Comparison of ENCODE assay signal across 9 mouse cellular contexts in the genomic region with DNA sequence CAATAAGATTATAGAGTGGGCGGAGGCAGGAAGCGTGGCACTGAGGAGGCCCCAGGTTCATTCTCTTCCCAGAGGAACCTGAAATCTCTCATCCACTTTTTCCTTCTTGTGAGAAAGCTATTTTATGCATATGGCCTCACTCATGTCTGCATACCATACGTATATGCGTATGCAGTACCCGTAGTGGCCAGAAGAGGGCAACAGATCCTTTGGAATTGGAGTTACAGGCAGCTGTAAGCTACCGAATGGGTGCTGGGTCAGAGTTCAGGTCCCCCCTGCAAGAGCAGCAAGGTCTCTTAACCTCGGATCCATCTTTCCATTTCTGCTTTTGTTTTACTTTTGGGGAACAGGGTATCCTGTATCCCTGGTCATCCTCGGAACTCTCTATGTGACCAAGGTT. TPM values are rescaled to one million over a fixed set of nuclear protein-coding genes. Genes with fewer than 3 reads are reported as not detected.
DNase-seq lines count a peak whose midpoint lies in the region; ATAC-seq lines count a peak whose summit lies in the region.
"Had no signal": no experiment of that assay in that cellular context is flagged by ENCODE, and none has a peak within 500 bp of the region (broad histone marks: within the 10 kb centered on the region; RNA-seq: fewer than 3 reads in every experiment).

No protein-coding gene starts in this region.

- 69% methylated on average over 8 of the region's 8 CpGs for WGBS in heart, embryonic 10.5 days
- 74% methylated on average over 8 of the region's 8 CpGs for WGBS in neural tube, embryonic 11.5 days

- peaks cover 5% of the 10 kb centered on the region; the same call in 1 of the 2 replicates for H3K27me3 ChIP-seq in heart, embryonic 10.5 days (ENCODE audit: insufficient read depth, poor library complexity, severe bottlenecking)
- no peaks in the 10 kb centered on the region for H3K27me3 ChIP-seq in neural tube, embryonic 11.5 days (ENCODE audit: control insufficient read depth, insufficient read depth, low read length)
- H3K27me3 ChIP-seq: liver, embryonic 15.5 days had no signal

- no peaks in the 10 kb centered on the region for H3K9me3 ChIP-seq in heart, embryonic 10.5 days
- no peaks in the 10 kb centered on the region for H3K9me3 ChIP-seq in neural tube, embryonic 11.5 days (ENCODE audit: control insufficient read depth, low read length)
- H3K9me3 ChIP-seq: liver, embryonic 15.5 days had no signal

- H3K27ac ChIP-seq in heart, embryonic 10.5 days = no peak overlapping the region
- no peak overlapping the region for H3K27ac ChIP-seq in neural tube, embryonic 11.5 days (ENCODE audit: low read depth, low read length)
- H3K27ac ChIP-seq: liver, embryonic 15.5 days had no signal

- H3K4me2 ChIP-seq in neural tube, embryonic 11.5 days (ENCODE audit: low read depth) = no peak overlapping the region
- H3K4me2 ChIP-seq: liver, embryonic 15.5 days had no signal

- no peaks in the 10 kb centered on the region for H3K36me3 ChIP-seq in heart, embryonic 10.5 days
- H3K36me3 ChIP-seq in neural tube, embryonic 11.5 days (ENCODE audit: control insufficient read depth, insufficient read depth, low read length) = no peaks in the 10 kb centered on the region
- H3K36me3 ChIP-seq: liver, embryonic 15.5 days had no signal

- no peak overlapping the region for H3K4me3 ChIP-seq in heart, embryonic 10.5 days
- no peak overlapping the region for H3K4me3 ChIP-seq in neural tube, embryonic 11.5 days (ENCODE audit: low read depth, low read length)
- H3K4me3 ChIP-seq: liver, embryonic 15.5 days had no signal

- no peak for ATAC-seq in neural tube, embryonic 11.5 days (ENCODE audit: insufficient read depth, low FRiP score, low TSS enrichment)

- peak; percentile 61 for DNase-seq in heart, postnatal 4 days
- DNase-seq in heart, embryonic 10.5 days (ENCODE audit: low spot score) = no peak
- DNase-seq in 3T3-L1 (ENCODE audit: low read depth, low spot score) (peak; percentile 65), ES-CJ7 (ENCODE audit: low read depth, low spot score) (peak; percentile 92)
- peak; percentile 36 for DNase-seq in cerebellum, adult 8-10 months
- peak; percentile 54 to 68 for DNase-seq in kidney, postnatal 25 days
- peak; percentile 62 for DNase-seq in neural tube, embryonic 11.5 days (ENCODE audit: low spot score)
- DNase-seq in Muller cell, postnatal 12 days (ENCODE audit: inconsistent ontology term) = no peak

- no peak overlapping the region for H3K9ac ChIP-seq in neural tube, embryonic 11.5 days (ENCODE audit: low read length)
- H3K9ac ChIP-seq: liver, embryonic 15.5 days had no signal

- peaks cover 13% of the 10 kb centered on the region; the same call in 1 of the 2 replicates for H3K4me1 ChIP-seq in heart, embryonic 10.5 days
- H3K4me1 ChIP-seq in neural tube, embryonic 11.5 days (ENCODE audit: control insufficient read depth, insufficient read depth, low read length) = no peaks in the 10 kb centered on the region
- H3K4me1 ChIP-seq: liver, embryonic 15.5 days had no signal

RNA-seq across cellular contexts. Expression of a gene that starts 45.7 kb away (rescaled TPM):
- total RNA-seq in heart, postnatal 4 days (2021) = 10 to 100 TPM; 15.3 to 18.4 TPM
- polyA plus RNA-seq in heart, embryonic 10.5 days (2016; fragmentation: Nextera tagmentation; extraction: Ambion mirVana) = 18.2 and 19.0 TPM in 2 replicates
- polyA plus RNA-seq in neural tube, embryonic 11.5 days (2014; fragmentation: Nextera tagmentation; extraction: Ambion mirVana) = 16.1 and 16.4 TPM in 2 replicates

Comparison
In these comparisons a context has a peak if more than half of its experiments do, and no peak if none do; other contexts are left out.
1. DNase-seq: peak in heart, postnatal 4 days (single experiment), 3T3-L1 (single experiment), ES-CJ7 (single experiment), cerebellum, adult 8-10 months (single experiment), kidney, postnatal 25 days (2 of 2) and neural tube, embryonic 11.5 days (single experiment); none in heart, embryonic 10.5 days (single experiment) and Muller cell, postnatal 12 days (single experiment).